Mouse (Mus musculus): Measurements from ENCODE around the gene Tyrobp. TPM values are rescaled to one million over a fixed set of nuclear protein-coding genes. Genes with fewer than 3 reads are reported as not detected.

Tyrobp gene
- polyA plus RNA-seq, 1 experiment from 2014 or later: 11.7 TPM

DNA sequence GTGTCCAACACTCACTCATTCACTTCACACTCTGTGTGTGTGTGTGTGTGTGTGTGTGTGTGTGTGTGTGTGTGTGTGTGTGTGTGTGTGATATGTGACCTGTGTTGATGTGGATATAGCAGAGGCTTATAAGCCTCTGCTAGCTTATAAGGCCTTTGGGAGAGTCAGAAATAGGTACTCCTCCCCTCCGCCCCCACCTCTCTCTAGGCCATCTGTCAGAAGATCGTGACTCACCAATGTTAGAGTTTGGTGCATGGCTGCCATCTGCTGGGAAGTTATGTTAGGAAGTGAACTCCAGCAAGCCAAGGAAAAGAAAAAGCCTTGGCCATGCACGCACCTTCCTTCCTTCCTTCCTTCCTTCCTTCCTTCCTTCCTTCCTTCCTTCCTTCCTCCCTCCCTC, 18.2 kb downstream of the Tyrobp start:
- H3K9me3 ChIP-seq: no peaks in the 10 kb centered on the region
- no peak overlapping the region for H3K4me3 ChIP-seq (replicated peaks)
- peaks cover 24% of the 10 kb centered on the region for H3K36me3 ChIP-seq (replicated peaks)
- H3K27ac ChIP-seq: no peak overlapping the region
- H3K27me3 ChIP-seq: peaks cover 15% of the 10 kb centered on the region; the same call in 1 of the 2 replicates
- no peak overlapping the region for H3K4me2 ChIP-seq
- H3K4me1 ChIP-seq: no peaks in the 10 kb centered on the region
- H3K9ac ChIP-seq: no peak overlapping the region
- 12% methylated on average over 3 of the region's 3 CpGs for WGBS
- peak; percentile 61; the same call in 1 of the 2 replicates for ATAC-seq (ENCODE audit: low FRiP score)

DNA sequence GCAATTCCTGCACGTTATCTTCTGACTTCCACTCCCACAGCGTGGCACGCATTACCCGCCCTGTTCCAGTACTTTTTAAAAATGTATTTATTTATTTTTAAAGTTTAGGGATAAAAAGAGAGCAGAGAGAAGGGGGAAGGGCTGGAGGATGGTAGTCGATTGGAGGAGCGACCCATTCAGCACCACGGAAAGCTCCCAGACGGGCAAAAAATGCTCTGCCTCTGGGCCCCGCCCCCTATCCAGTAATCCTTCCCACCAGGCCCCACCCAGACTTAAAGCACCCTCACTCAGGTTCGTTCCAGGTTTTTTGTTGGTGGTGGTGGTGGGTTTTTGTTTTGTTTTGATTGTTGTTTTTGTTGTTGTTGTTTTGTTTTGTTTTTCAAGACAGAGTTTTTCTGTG, 20.7 kb downstream of the Tyrobp start:
- Histone ChIP-seq H3K4me1 (no peaks in the 10 kb centered on the region), H3K27me3 (peaks cover 16% of the 10 kb centered on the region; the same call in 1 of the 2 replicates), H3K9me3 (no peaks in the 10 kb centered on the region), H3K9ac (no peak overlapping the region), H3K4me3 (replicated peaks) (no peak overlapping the region), H3K4me2 (no peak overlapping the region), H3K36me3 (replicated peaks) (peaks cover 32% of the 10 kb centered on the region), H3K27ac (no peak overlapping the region)
- no peak for ATAC-seq (ENCODE audit: low FRiP score)
- 5% methylated on average over 10 of the region's 10 CpGs for WGBS

DNA sequence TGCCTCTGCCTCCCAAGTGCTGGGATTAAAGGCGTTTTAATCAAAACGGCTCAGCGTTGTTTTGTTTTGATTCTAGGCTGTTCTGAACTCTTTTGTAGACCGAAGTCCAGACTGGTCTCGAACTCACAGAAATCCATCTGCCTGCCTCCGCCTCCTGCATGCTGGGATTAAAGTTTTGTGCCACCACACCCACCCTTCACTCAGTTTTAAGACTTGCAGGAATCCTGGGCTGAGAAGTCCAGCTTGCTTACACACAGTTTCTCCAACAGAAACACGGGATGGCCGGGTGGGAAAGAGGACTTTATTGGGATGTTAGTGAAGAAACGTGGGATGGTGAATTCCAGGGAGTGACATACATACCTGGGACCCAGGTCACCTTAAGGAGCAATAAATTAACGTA, 21.1 kb downstream of the Tyrobp start:
- peaks cover 36% of the 10 kb centered on the region for H3K36me3 ChIP-seq (replicated peaks)

DNA sequence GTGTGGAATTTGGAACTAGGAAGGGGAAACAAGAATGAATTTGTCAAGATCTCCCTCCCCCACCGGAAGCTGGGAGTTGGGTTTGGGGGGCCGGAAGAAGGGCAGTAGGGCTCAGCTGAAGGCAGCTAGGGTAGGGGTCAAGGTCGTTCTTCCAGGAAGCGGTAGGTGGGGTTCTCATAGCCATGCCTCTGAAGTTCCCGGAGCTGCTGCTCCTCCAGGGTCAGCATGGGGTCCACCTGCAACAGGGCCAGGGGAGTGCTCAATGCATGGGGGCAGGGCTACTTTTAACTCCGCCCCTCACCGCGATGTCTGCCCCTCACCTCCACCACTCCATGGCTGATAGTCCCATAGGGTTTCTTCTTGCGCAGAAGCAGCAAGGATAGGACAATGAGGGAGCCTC, 21.6 kb downstream of the Tyrobp start:
- H3K4me1 ChIP-seq: no peaks in the 10 kb centered on the region
- H3K36me3 ChIP-seq (replicated peaks): peaks cover 41% of the 10 kb centered on the region
- H3K27ac ChIP-seq: no peak overlapping the region
- H3K9me3 ChIP-seq: no peaks in the 10 kb centered on the region
- no peak for ATAC-seq (ENCODE audit: low FRiP score)
- H3K4me2 ChIP-seq: no peak overlapping the region
- H3K4me3 ChIP-seq (replicated peaks): no peak overlapping the region
- peaks cover 19% of the 10 kb centered on the region; the same call in 1 of the 2 replicates for H3K27me3 ChIP-seq
- WGBS: 50% methylated on average over 9 of the region's 9 CpGs
- H3K9ac ChIP-seq: no peak overlapping the region

More for the DNA sequence above, 21.1 kb downstream of the Tyrobp start:
- 73% methylated on average over 10 of the region's 10 CpGs for WGBS
- H3K4me3 ChIP-seq (replicated peaks): no peak overlapping the region
- no peak for ATAC-seq (ENCODE audit: low FRiP score)
- H3K27me3 ChIP-seq: peaks cover 16% of the 10 kb centered on the region; the same call in 1 of the 2 replicates
- no peak overlapping the region for H3K27ac ChIP-seq
- H3K9ac ChIP-seq: no peak overlapping the region
- H3K4me2 ChIP-seq: no peak overlapping the region
- H3K4me1 ChIP-seq: no peaks in the 10 kb centered on the region
- H3K9me3 ChIP-seq: no peaks in the 10 kb centered on the region

DNA sequence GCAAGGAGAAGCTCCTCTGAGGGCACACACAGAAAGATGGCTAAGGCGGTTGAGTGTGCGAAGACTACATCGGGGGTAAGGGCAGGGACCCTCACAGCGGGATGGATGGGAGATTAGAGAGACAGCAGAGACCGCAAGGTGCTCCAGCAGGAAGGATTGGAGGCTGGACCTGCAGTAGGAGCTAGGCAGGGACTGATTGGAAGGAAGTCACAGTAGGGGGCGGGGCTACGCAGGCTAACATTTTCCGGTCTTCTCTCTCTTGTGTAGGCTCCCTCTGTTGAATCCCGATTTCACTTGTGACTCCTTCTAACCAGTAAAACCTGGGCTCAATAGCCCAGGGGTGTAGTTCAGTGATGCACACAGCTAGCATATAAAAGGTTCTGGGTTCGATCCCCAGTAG, 23.3 kb downstream of the Tyrobp start:
- 13% methylated on average over 10 of the region's 10 CpGs for WGBS
- Histone ChIP-seq H3K4me1 (0 out of 2 replicates have a peak, but pooled peaks cover 3% of the 10 kb centered on the region), H3K36me3 (replicated peaks) (peaks cover 50% of the 10 kb centered on the region), H3K27me3 (peaks cover 19% of the 10 kb centered on the region; the same call in 1 of the 2 replicates), H3K4me2 (no peak overlapping the region), H3K27ac (no peak overlapping the region), H3K9me3 (no peaks in the 10 kb centered on the region), H3K9ac (no peak overlapping the region), H3K4me3 (replicated peaks) (no peak overlapping the region)
- ATAC-seq (ENCODE audit: low FRiP score): no peak

DNA sequence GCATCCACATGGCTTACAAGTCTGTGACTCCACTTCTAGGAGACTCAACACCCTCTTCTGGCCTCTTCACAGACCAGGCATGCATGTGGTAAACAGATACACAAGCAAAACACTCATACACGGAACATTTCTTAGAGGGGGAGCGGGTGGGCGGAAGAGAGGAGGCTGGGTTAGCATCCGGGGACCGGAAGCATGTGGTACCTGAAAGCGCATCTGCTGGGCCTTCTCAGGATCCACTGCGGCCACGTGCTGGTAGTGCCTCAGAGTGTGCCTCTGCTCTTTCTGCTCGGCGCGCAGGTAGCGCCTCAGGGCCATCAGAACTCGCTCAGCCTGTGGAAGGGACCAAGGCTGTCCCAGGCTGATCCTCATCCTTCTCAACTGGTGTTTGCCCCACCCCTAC, 26.2 kb downstream of the Tyrobp start:
- no peak for ATAC-seq (ENCODE audit: low FRiP score)
- Histone ChIP-seq H3K27ac (no peak overlapping the region), H3K9ac (no peak overlapping the region), H3K4me2 (no peak overlapping the region), H3K27me3 (peaks cover 19% of the 10 kb centered on the region; the same call in 1 of the 2 replicates), H3K36me3 (replicated peaks) (peaks cover 60% of the 10 kb centered on the region), H3K9me3 (no peaks in the 10 kb centered on the region), H3K4me1 (peaks cover 29% of the 10 kb centered on the region), H3K4me3 (replicated peaks) (no peak overlapping the region)
- 81% methylated on average over 13 of the region's 13 CpGs for WGBS

DNA sequence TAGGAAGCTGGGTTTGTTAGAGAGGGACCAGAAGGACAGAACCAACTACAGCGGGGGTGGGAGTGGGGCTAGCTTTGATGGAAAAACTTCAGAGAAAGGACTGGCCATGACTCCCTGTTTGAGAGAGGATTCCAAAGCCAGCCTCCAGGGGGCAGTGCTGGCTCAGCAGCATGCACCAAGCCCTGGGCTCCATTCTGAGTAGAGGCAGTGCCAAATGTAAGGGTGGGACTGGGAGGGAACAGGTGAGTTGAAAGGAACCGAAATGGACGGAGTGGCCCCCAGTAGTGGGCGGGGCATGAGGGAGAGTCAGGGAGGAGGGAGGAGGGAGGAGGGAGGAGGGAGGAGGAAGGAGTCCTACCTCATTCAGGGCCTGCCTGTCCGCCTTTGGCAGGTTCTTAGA, 27.1 kb downstream of the Tyrobp start:
- H3K4me2 ChIP-seq: no peak overlapping the region
- H3K27ac ChIP-seq: no peak overlapping the region
- H3K4me1 ChIP-seq: peaks cover 36% of the 10 kb centered on the region
- H3K9me3 ChIP-seq: no peaks in the 10 kb centered on the region
- H3K27me3 ChIP-seq: peaks cover 13% of the 10 kb centered on the region; the same call in 1 of the 2 replicates
- H3K36me3 ChIP-seq (replicated peaks): peaks cover 50% of the 10 kb centered on the region
- WGBS: 56% methylated on average over 2 of the region's 5 CpGs
- ATAC-seq (ENCODE audit: low FRiP score): no peak
- no peak overlapping the region for H3K4me3 ChIP-seq (replicated peaks)
- no peak overlapping the region for H3K9ac ChIP-seq

DNA sequence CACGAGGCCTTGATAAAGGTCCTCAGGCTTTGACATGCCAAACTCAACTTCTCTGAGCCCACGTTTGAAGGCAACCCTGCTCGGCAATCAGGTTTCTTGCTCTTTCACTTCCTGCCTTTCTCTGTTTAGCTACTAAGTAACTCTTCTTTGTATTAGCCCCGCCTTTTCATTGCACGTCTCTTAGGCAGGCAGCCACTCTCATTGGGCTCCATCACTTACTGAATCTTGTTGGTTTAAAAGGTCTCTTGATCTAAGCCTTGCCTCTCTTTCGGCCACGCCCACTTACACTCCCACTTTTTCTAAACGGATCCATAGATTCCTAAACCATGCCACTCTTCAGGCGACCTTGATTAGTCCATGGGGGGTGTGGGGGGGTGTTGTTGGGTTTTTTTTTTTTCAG, 30.1 kb downstream of the Tyrobp start:
- H3K27me3 ChIP-seq: 0 out of 2 replicates have a peak, but pooled peaks cover 3% of the 10 kb centered on the region
- peaks cover 34% of the 10 kb centered on the region for H3K36me3 ChIP-seq (replicated peaks)
- 25% methylated on average over 9 of the region's 9 CpGs for WGBS
- H3K4me1 ChIP-seq: peaks cover 42% of the 10 kb centered on the region
- H3K4me3 ChIP-seq (replicated peaks): peak overlapping the region; percentile 84
- no peak for ATAC-seq (ENCODE audit: low FRiP score)
- no peak overlapping the region for H3K9ac ChIP-seq
- no peak overlapping the region for H3K27ac ChIP-seq
- 0 out of 2 replicates have a peak, but pooled peaks cover 4% of the 10 kb centered on the region for H3K9me3 ChIP-seq
- H3K4me2 ChIP-seq: peak overlapping the region; percentile 85

DNA sequence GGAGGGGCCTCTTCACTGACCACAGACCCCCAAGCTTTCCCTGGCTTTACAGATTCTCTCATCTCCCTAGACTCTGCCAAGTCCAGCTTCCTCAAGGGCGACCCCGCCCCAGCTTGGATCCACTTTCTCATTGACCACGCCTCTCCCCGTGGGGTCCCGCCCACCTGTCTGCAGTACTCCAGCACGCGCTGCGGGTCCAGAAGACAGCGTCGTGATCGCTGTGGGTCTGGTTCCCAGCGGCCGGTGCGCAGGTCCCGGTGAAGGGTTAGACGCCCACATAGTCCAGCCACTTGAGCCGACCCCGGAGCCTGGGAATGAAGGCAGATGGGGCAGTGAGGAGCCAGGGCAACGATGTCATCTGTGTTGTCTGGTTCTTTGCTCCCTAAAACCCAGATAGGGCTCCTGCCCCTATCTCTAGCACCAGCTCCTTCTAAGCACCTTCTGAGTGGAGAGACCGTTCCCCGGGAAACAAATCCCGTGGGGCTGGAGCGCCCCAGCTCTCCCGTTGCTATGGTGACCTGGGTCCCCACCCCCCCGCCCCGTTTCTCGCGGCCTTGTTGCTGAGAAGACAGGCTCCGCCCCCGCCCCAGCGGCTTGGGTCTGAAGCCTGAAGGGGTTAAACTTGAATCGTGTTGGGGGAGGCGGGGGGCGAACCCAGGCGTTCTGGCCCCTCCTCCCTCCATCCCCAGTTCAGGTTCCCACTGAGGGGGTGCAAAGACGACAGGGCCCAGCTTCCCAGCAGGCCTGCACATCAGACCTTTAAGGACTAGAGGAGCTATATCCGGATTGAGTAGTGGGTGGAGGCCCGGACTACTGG, 30.8 kb downstream of the Tyrobp start:
- peak overlapping the region; percentile 84 for H3K4me3 ChIP-seq (replicated peaks)
- H3K9ac ChIP-seq: peak overlapping the region; percentile 83
- peak overlapping the region; percentile 95 for H3K27ac ChIP-seq
- peaks cover 28% of the 10 kb centered on the region for H3K36me3 ChIP-seq (replicated peaks)
- ATAC-seq (ENCODE audit: low FRiP score): peak; percentile 67
- 0 out of 2 replicates have a peak, but pooled peaks cover 4% of the 10 kb centered on the region for H3K9me3 ChIP-seq
- H3K4me1 ChIP-seq: peaks cover 42% of the 10 kb centered on the region
- WGBS: under 1% methylated on average over 38 of the region's 38 CpGs
- H3K4me2 ChIP-seq: peak overlapping the region; percentile 85
- 0 out of 2 replicates have a peak, but pooled peaks cover 3% of the 10 kb centered on the region for H3K27me3 ChIP-seq

DNA sequence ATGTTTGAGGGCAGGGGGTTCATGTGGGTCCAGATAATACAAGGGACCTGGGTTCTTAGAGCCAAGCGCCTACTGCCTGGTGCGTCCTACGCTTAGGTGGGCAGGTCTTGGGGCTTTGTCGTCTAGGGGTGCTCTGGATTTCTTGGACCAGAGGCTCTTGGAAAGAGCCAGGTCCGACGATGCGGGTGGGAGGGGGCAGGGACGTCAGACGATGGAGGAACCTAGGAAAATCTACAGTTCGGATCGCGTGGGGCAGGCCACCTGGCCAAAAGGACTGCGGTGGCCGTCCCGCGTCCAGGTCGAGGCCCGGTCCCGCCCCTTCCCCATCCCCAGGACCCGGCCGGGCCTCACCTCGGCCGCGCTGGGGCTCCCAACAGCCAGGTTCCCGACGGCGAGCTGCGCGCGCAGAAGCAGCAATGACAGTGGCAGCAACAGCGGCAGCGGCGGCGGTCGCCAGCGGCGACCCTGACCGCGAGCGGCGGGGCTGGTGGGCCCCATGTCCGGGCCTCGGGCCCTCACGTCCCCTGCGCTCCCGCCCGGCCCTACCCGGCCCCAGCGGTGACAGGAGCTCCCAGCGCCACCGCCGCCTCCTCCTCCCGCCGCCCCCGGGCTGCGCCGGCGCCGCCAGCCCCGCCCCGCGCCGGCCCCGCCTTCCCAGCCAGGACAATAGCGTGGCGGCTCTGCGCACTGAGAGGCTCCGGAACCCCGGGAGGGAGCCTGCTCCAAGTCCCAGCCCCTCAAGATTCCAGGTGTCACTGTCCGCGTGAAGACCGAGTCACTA, 31.6 kb downstream of the Tyrobp start, which contains the start of gene Aplp1:
TSS of gene Aplp1 (minus strand) at position 565 of the 781 bp plus-strand sequence.
- Histone ChIP-seq H3K9me3 (0 out of 2 replicates have a peak, but pooled peaks cover 4% of the 10 kb centered on the region), H3K4me2 (peak within 1 kb of the TSS; percentile 85), H3K9ac (peak within 1 kb of the TSS; percentile 83), H3K36me3 (replicated peaks) (peaks cover 20% of the 10 kb centered on the region), H3K27ac (peak within 1 kb of the TSS; percentile 95), H3K4me3 (replicated peaks) (peak within 1 kb of the TSS; percentile 84), H3K4me1 (peaks cover 42% of the 10 kb centered on the region), H3K27me3 (no peaks in the 10 kb centered on the region; the same call in 1 of the 2 replicates)
- under 1% methylated on average over 52 of the region's 72 CpGs for WGBS
- peak; percentile 92 for ATAC-seq (ENCODE audit: low FRiP score)

DNA sequence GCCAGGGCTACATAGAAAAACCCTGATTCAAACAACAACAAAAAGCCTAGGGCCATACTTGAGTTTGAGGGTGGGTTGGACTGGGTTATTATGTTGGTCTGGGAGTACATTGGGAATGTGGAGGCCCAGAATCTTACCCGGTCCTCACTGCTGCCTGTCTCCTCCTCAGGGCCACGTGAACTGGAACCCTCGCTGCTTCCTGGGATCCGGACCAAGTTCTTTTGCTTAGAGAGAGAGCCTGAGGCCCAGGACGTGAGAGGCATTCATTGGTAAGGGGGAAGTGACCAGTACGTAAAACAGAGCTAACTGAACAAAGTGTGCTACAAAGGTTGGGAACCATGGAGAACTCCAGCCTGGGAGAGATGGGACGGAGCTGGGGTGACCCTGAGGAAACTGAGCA, 36.7 kb downstream of the Tyrobp start:
- H3K9me3 ChIP-seq: 0 out of 2 replicates have a peak, but pooled peaks cover 4% of the 10 kb centered on the region
- H3K4me3 ChIP-seq (replicated peaks): no peak overlapping the region
- H3K27me3 ChIP-seq: peaks cover 47% of the 10 kb centered on the region
- no peak for ATAC-seq (ENCODE audit: low FRiP score)
- no peaks in the 10 kb centered on the region for H3K36me3 ChIP-seq (replicated peaks)
- WGBS: 72% methylated on average over 7 of the region's 7 CpGs
- no peak overlapping the region for H3K4me2 ChIP-seq
- H3K27ac ChIP-seq: no peak overlapping the region
- H3K9ac ChIP-seq: no peak overlapping the region
- H3K4me1 ChIP-seq: peaks cover 19% of the 10 kb centered on the region

DNA sequence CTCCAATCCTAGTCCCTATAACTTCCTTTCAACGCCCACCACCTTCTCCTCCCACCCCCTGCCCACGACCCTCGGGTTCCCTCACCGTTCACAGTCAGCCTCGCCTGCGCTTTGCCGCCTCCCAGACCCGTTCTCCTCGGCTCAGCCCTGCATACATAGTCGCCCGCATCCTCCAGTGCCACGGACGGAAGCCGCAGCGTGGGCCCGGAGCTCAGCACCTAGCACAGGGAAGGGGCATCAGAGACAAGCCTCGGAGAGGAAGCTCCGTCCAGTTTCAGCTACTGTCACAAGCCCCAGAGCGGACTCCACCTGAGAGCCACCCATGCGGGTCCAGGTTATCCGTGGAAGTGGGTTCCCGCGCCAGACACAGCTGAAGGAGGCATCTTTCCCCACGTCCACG, 39.8 kb downstream of the Tyrobp start:
- 16% methylated on average over 25 of the region's 25 CpGs for WGBS
- Histone ChIP-seq H3K9me3 (no peaks in the 10 kb centered on the region), H3K9ac (no peak overlapping the region), H3K36me3 (replicated peaks) (no peaks in the 10 kb centered on the region), H3K4me2 (no peak overlapping the region; the same call in 1 of the 2 replicates), H3K4me3 (replicated peaks) (no peak overlapping the region), H3K27ac (no peak overlapping the region), H3K27me3 (peaks cover 78% of the 10 kb centered on the region), H3K4me1 (peaks cover 33% of the 10 kb centered on the region)
- no peak for ATAC-seq (ENCODE audit: low FRiP score)
